Mouse (Mus musculus) adrenal gland, adult 8-10 months (tissue): ENCODE results near the gene Vps13c. TPM values are rescaled to one million over a fixed set of nuclear protein-coding genes. Genes with fewer than 3 reads are reported as not detected.

ENCODE experiments used
- DNase-seq: peaks from one replicate; pipeline ENCODE4 v3.0.0; 2022
- total RNA-seq, 4 experiments: library from RNA; stranded (reverse); gene quantifications; 2 replicates each; pipeline ENCODE4 v1.2.4; 2022

The Vps13c gene
- total RNA-seq, 4 experiments from 2014 or later = 57.4 to 61.2 (median 59.2) TPM

DNA sequence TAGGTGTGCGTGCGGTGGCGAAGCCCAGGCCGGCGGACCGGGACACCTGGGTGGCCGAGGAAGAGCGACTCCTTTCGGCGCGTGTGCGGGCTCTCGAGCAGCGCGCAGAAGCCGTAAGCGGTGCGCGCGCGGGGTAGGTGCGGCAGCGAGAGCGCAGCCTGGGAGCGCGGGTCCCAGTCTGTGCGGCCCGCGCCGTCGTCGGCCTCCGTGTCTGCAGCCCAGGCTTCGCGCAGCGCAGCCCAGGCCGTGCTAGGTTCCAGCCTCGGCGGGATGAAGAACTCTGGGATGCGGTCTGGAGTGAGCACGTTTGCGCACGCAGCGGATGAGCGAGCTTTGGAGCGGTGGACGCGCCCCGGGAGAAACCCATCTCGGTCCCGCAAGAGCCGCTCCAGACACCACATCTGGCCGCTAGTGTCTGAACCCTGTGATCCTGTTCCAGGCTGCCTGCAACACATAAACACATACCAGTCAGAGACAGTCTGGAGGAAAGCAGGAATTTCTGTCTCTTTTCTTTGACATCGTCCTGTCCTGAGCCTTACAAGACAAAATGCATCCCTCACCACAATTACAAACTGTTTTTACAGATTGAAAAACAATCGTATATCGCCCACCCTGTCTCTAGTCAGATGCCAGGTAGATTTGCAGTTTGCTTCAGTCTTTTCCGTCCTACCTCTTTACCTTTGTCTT lies 8.7 kb upstream of the Vps13c start:
- DNase-seq = no peak

DNA sequence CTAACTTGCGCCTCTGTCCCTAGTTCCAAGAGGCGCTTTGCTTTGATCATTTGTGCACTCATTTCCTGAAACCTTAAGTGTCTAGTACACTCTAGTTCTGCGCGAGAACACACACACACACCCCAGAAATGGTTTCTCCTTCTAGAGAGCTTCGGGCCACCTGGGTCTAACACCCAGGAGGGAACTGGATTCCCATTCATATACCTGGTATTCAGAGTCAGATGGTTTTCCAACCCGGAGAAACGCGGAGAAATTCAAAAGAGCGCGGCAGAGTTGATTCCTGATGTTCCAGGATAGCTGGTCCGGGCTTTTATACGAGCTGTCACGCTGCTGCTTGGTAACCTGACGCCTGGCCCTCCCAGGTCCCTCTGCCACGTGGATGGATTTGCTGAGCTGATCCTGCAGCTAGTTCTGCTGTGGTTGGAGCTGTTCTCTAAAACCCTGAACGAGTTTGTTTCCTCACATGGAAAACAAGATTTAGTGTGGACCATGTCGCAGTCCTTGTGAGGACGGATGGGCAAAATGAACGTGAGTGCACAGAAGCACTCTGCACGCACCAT lies 8.1 kb upstream of the Vps13c start, which contains the start of gene C2cd4a:
Gene C2cd4a, minus strand, starts transcription at position 285 of the 560 bp plus-strand sequence.
- no peak for DNase-seq

- DNase-seq = no peak
Measured at GRCm38 (mm10) chr9:67834535-67834934, 5.7 kb upstream of the Vps13c start.

GRCm38 (mm10) chr9:67837311-67837710 lies 2.9 kb upstream of the Vps13c start:
- no peak for DNase-seq

- DNase-seq = no peak
Measured at GRCm38 (mm10) chr9:67842797-67843196, 2.6 kb downstream of the Vps13c start.

- no peak for DNase-seq
Measured at GRCm38 (mm10) chr9:67845012-67845411, 4.8 kb downstream of the Vps13c start.

DNA sequence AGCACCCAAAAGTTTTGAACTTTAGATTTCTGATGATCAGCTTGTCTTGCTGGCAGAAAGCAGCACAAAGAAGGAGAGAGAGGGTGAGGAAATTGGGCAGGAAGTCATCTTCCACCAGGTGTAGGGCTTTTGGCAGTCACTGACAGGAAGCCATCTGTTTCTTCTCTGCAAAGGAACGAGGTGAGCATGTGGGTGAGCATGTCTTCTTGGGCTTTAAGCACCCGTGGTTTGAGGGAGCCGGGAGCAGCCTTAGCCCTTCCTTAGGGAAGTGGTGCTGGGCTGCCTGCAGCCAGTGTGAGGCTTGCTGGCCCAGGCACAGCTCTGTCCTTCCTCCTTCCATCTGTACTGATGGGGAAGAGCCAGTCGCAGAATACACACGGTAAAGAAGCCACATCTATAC lies 5.5 kb downstream of the Vps13c start:
- DNase-seq = no peak

GRCm38 (mm10) chr9:67846089-67846488 lies 5.9 kb downstream of the Vps13c start:
- DNase-seq = no peak

DNA sequence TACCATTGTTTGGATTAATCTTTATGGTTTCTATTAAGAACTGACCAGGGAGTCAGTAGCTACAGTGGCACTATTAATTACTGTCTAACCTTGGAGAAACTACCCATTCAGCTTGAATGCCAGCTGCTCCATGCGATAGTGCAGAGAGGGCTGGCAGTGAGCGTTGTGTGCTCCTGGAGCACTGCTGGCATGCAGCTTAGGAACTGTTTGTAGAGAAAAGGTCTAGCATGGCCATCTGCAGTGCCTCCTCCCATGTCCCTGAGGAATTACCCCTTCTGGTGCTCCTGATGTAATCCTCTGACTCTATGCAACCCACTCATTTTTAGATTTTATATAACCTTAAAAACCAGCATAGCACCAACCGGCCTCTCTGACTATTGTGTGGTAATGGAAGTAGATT lies 7.4 kb downstream of the Vps13c start:
- DNase-seq = no peak

- DNase-seq = no peak
Measured at GRCm38 (mm10) chr9:67849397-67849796, 9.2 kb downstream of the Vps13c start.

GRCm38 (mm10) chr9:67849846-67850245 lies 9.7 kb downstream of the Vps13c start:
- no peak for DNase-seq

GRCm38 (mm10) chr9:67851150-67851549 lies 11.0 kb downstream of the Vps13c start:
- DNase-seq = no peak

DNA sequence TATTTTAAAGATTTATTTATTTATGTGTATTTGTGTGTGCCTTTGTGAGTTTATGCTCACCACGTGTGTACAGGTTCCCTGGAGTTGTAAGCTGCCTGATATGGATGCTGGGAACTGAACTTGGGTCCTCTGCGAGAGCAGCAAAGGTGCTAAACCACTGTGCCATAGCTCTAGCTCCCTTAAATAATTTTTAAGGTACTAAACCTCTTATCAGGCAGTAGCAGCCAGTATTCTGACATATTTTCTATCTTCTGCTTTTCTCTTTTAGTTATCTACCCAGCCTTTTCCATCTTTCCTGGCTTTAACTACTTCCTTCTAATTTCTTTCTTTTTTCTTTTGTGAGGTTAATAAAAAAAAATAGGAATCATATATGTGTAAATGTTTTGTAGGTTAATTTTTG lies 20.1 kb downstream of the Vps13c start:
- DNase-seq = no peak

DNA sequence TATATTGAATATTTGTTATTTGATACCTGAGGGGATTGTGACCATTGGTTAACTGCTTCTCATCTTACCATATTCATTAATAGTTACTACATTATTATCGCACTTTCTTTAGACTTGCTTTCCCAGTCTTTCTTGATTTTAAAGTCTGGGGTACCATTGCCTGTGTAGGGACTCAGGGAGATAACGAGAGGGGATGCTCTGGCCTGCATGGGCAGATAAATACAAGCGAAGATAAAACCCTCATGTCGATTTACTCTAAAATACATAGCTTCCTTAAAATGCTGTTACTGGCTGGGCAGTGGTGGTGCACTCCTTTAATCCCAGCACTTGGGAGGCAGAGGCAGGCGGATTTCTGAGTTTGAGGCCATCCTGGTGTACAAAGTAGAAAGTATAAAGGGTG lies 23.1 kb downstream of the Vps13c start:
- DNase-seq = no peak

DNA sequence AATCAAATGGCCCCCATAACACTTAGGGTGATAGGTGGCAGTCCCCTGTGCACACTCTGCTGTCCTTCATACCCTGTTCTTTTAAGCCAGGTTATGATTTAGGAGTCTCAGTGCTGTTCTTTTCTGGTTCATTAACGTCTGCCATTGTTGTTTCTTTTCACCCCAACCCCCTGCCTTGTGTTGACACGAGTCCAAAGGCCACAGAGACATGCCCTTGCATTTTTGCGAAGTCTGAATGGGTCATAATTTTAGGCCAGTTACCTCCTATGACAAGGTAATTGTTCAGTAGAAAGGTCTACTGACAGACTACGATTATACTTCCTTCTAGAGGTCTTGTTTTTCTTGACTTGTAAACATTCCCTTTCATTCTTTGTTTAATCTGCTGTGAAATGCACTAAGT lies 23.8 kb downstream of the Vps13c start:
- no peak for DNase-seq

DNA sequence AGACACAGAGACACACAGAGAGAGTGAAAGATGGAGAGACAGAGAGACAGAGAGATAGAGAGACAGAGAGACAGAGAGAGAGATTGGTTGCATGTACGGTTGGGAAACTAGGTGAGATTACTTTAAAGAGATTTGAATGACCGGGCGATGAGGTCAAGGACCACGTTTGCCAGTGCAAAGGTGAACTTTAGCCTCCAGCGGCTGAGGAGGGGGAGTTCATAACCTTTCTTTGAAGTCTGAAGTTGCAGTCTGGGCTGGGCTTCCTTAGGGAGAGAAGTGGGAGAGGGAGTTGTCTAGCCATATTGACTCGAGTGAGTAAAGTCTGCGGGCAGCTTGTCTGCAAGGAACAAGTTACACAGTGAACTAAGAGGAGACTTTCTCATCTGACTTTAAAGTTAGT lies 25.2 kb downstream of the Vps13c start:
- DNase-seq = no peak

DNA sequence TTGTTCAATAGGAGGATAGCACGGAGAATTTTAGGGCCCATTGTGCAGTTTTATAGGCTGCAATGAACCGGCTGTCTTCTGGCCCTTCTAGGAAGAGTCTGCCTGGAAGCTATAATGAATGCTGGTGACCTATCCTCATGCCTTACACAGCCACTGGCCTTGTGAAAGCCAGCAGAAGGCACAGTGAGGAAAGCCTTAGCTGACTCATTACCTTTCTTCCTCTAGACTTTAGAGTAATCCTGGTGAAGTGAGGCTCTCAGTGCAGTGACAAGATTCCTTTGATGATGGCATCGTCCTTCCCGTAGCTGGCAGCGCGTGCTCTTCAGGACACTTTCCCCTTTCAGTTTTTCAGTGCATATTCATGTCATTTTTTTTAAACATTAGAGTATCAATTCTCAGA lies 27.2 kb downstream of the Vps13c start:
- DNase-seq = peak; percentile 50

DNA sequence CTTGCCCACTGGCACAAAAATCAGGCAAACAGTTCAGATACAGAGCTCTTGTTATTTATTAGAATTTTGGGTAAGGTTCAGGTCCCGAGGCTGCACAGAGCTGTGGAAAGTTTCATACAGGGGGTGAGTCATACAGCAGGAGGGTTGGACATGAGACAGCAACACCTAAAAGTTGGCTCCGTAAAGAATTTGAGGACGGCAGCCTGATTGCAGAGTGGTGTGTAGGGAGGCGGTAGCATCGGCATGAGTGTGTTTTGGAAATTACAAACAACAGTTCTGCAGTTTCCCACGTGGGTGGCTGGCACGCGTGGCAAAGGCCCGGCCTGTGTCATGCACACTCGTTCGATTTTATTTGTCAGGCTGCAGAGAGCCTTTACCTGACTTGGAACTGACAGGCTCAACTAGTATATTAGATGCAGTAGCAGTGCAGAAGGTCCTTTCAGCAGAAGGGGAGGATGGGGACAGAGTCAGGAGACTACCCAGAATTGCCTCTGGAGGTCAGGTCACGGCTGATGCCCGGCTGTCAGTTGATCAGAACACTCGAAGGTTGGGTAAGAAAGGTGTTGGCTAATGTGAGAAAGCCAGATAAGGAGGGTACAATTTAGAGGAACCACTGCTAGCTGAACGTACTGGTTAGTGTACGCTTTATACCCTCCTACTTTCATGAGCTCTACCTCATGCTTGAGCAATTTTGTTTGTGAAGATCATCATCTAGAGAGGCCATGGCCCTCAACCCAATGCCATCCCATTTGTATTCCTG lies 29.7 kb downstream of the Vps13c start:
- DNase-seq = peak; percentile 39

DNA sequence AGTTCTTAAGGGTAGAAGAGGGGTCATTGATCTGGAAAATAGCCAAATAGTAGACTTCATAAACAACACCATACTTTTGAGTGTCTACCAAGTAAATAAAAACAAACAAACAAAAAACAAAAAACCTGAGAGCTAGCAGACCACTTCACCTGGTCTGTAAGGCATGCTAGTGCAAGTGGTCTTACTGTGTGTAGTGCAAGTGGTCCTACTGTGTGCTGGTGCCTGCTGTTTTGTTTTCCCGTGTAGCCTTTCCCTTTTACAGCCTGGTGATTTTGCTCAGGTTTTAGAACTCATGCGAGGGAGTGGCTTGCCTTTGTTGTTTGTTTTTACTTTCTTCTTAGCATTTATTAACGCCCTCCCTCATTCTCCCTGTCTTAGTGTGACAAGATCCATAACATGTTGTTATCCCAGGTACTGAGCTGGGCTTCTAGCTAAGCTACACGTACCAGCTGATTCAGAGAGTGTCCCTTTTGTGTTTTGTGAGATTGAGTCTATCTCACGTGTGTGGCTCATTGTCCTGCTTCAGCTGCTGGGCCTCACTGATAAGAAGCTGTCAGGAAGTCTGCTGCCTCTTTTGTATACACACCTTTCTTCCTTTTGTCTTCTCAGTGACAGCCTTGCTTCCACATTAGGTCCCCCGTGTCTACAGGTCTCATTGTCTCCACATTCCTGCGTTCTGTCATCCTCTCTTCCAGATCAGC lies 34.5 kb downstream of the Vps13c start:
- DNase-seq = no peak

- DNase-seq = no peak
Measured at GRCm38 (mm10) chr9:67875337-67875736, 35.1 kb downstream of the Vps13c start.

- peak; percentile 24 for DNase-seq
Measured at GRCm38 (mm10) chr9:67877081-67877718, 37.0 kb downstream of the Vps13c start.

DNA sequence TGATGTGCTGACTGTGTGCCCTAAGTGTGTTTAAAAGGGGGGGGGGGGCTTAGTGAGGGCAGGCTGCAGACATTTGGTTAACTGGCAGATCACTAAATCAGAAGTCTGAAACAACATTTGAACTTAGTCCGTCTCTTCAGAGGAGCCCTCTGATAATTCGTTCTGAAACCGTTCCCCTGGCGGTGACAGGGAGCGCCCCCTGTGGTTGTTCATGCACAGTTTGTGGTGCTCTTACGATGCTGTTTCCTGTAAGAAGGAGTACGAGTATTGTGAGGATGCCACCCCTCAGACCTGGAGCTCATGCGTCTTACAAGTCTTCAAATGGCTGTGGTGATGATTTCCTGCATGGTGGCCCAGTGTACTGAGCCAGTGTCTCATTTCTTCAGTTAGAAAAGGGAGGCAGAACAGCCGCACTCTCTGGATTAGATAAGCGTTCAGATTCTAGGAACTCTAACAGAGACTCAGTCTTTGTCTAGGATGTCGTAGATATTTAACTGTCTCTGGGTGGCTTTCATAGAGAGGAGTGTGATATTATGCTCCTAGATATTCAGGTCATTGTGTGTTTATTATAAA lies 38.1 kb downstream of the Vps13c start:
- no peak for DNase-seq
